Mouse (Mus musculus) MEL (cell line): Measurements from ENCODE around the gene Gpr37l1. TPM values are rescaled to one million over a fixed set of nuclear protein-coding genes. Genes with fewer than 3 reads are reported as not detected.

ENCODE experiments used
- DNase-seq: peaks from one replicate; pipeline ENCODE4 v3.0.0; 2011; ENCODE audit warnings: low read depth, low spot score
- H3K27ac ChIP-seq: 2 replicates; pipeline ENCODE4 v1.5.1; 2012; ENCODE audit warnings: low read depth, mild to moderate bottlenecking, control low read depth, low read length, moderate library complexity; ENCODE audit not compliant: control insufficient read depth
- H3K27me3 ChIP-seq, 2 experiments: fragments of 150-350 bp in 1 of 2; sonication (generic) in 1 of 2; 2 replicates each; pipeline ENCODE4 v1.6.1; 2012; ENCODE audit warnings: low read length in 2 of 2, mild to moderate bottlenecking in 2 of 2, improper control_type of control experiment in 1 of 2, moderate library complexity in 1 of 2; ENCODE audit not compliant: insufficient read depth in 2 of 2, control insufficient read depth in 1 of 2
- H3K36me3 ChIP-seq, 2 experiments: 2 replicates each; pipeline ENCODE4 v1.6.1; 2012 to 2014; ENCODE audit warnings: low read length in 2 of 2, improper control_type of control experiment in 1 of 2, inconsistent platforms in 1 of 2, mild to moderate bottlenecking in 1 of 2; ENCODE audit not compliant: insufficient read depth in 2 of 2, control insufficient read depth in 1 of 2
- H3K4me1 ChIP-seq, 2 experiments: fragments of 150-350 bp in 1 of 2; sonication (generic) in 1 of 2; 2 replicates each; pipeline ENCODE4 v1.6.1; 2012; ENCODE audit warnings: low read length in 2 of 2, improper control_type of control experiment in 1 of 2, mild to moderate bottlenecking in 1 of 2; ENCODE audit not compliant: insufficient read depth in 2 of 2, control insufficient read depth in 1 of 2
- H3K4me3 ChIP-seq, 2 experiments: fragments of 150-350 bp in 1 of 2; sonication (generic) in 1 of 2; 2 replicates each; pipeline ENCODE4 v1.5.1; 2012; ENCODE audit warnings: low read depth in 2 of 2, low read length in 2 of 2, mild to moderate bottlenecking in 2 of 2, moderate library complexity in 2 of 2, control low read depth in 1 of 2, improper control_type of control experiment in 1 of 2; ENCODE audit not compliant: control insufficient read depth in 1 of 2, insufficient read depth in 1 of 2
- H3K79me2 ChIP-seq: 2 replicates; pipeline ENCODE4 v1.6.1; 2012; ENCODE audit warnings: mild to moderate bottlenecking, low read length, moderate library complexity; ENCODE audit not compliant: control insufficient read depth, poor library complexity, insufficient read depth
- H3K9ac ChIP-seq: 2 replicates; pipeline ENCODE4 v1.6.1; 2012; ENCODE audit warnings: low read depth, mild to moderate bottlenecking, control low read depth, low read length, moderate library complexity; ENCODE audit not compliant: control insufficient read depth, poor library complexity, severe bottlenecking
- H3K9me3 ChIP-seq: fragments of 150-350 bp; sonication (generic); replicated peaks from 2 replicates; pipeline ENCODE4 v1.6.1; 2012; ENCODE audit warnings: mild to moderate bottlenecking, low read length, improper control_type of control experiment, moderate library complexity; ENCODE audit not compliant: insufficient read depth
- BHLHE40 ChIP-seq: IDR thresholded peaks from 2 replicates; pipeline ENCODE4 v1.6.1; 2012; ENCODE audit warnings: low read depth, mild to moderate bottlenecking, inconsistent platforms, low read length, improper control_type of control experiment, borderline replicate concordance
- CHD1 ChIP-seq: IDR thresholded peaks from 2 replicates; pipeline ENCODE4 v1.6.1; 2012; ENCODE audit warnings: low read depth, mild to moderate bottlenecking, inconsistent platforms, low read length, improper control_type of control experiment
- CHD2 ChIP-seq: IDR thresholded peaks from 2 replicates; pipeline ENCODE4 v1.6.1; 2011; ENCODE audit warnings: low read length, improper control_type of control experiment
- CTCF ChIP-seq, 3 experiments: IDR thresholded peaks in 2 of 3; conservative IDR thresholded peaks in 1 of 3; 2 replicates each; pipeline ENCODE4 v1.5.1; 2011 to 2012; ENCODE audit warnings: low read length in 3 of 3, low read depth in 2 of 3, mild to moderate bottlenecking in 2 of 3, improper control_type of control experiment in 1 of 3, inconsistent platforms in 1 of 3, mixed read lengths in 1 of 3, moderate library complexity in 1 of 3; ENCODE audit not compliant: control insufficient read depth in 1 of 3, insufficient read depth in 1 of 3, poor library complexity in 1 of 3, severe bottlenecking in 1 of 3
- ELF1 ChIP-seq: IDR thresholded peaks from 2 replicates; pipeline ENCODE4 v1.6.1; 2014; ENCODE audit warnings: low read depth, mild to moderate bottlenecking, inconsistent platforms, low read length, improper control_type of control experiment, moderate library complexity
- EP300 ChIP-seq, 2 experiments: IDR thresholded peaks; 2 replicates each; pipeline ENCODE4 v1.6.1; 2011; ENCODE audit warnings: improper control_type of control experiment in 2 of 2, low read length in 2 of 2, low read depth in 1 of 2, mild to moderate bottlenecking in 1 of 2
- ETS1 ChIP-seq: IDR thresholded peaks from 2 replicates; pipeline ENCODE4 v1.6.1; 2012; ENCODE audit warnings: low read depth, mild to moderate bottlenecking, inconsistent platforms, low read length, improper control_type of control experiment, moderate library complexity
- HCFC1 ChIP-seq: IDR thresholded peaks from 2 replicates; pipeline ENCODE4 v1.6.1; 2012; ENCODE audit warnings: low read depth, mild to moderate bottlenecking, inconsistent platforms, low read length, improper control_type of control experiment, moderate library complexity
- JUND ChIP-seq: IDR thresholded peaks from 2 replicates; pipeline ENCODE4 v1.6.1; 2011; ENCODE audit warnings: low read depth, mild to moderate bottlenecking, improper control_type of control experiment, low read length
- KAT2A ChIP-seq: conservative IDR thresholded peaks from 2 replicates; pipeline ENCODE4 v1.6.1; 2012; ENCODE audit warnings: low read depth, low read length, improper control_type of control experiment, inconsistent platforms
- MAX ChIP-seq: IDR thresholded peaks from 2 replicates; pipeline ENCODE4 v1.6.1; 2011; ENCODE audit warnings: low read length, improper control_type of control experiment
- MAZ ChIP-seq: IDR thresholded peaks from 2 replicates; pipeline ENCODE4 v1.6.1; 2012; ENCODE audit warnings: low read depth, mild to moderate bottlenecking, inconsistent platforms, low read length, improper control_type of control experiment
- MEF2A ChIP-seq: IDR thresholded peaks from 2 replicates; pipeline ENCODE4 v1.6.1; 2014; ENCODE audit warnings: low read depth, mild to moderate bottlenecking, inconsistent platforms, low read length, improper control_type of control experiment; ENCODE audit not compliant: poor library complexity, insufficient replicate concordance, severe bottlenecking; ENCODE audit errors: extremely low read depth
- MXI1 ChIP-seq: IDR thresholded peaks from 2 replicates; pipeline ENCODE4 v1.6.1; 2011; ENCODE audit warnings: mild to moderate bottlenecking, low read depth, low read length, improper control_type of control experiment
- MYC ChIP-seq: IDR thresholded peaks from 2 replicates; pipeline ENCODE4 v1.6.1; 2011; ENCODE audit warnings: low read depth, mild to moderate bottlenecking, low read length, improper control_type of control experiment, moderate library complexity
- RCOR1 ChIP-seq: IDR thresholded peaks from 2 replicates; pipeline ENCODE4 v1.6.1; 2012; ENCODE audit warnings: low read depth, mild to moderate bottlenecking, inconsistent platforms, low read length, improper control_type of control experiment
- SIN3A ChIP-seq: IDR thresholded peaks from 2 replicates; pipeline ENCODE4 v1.6.1; 2012; ENCODE audit warnings: low read length, improper control_type of control experiment, inconsistent platforms
- SMC3 ChIP-seq: IDR thresholded peaks from 2 replicates; pipeline ENCODE4 v1.6.1; 2011; ENCODE audit warnings: low read depth, low read length, improper control_type of control experiment
- TBP ChIP-seq: IDR thresholded peaks from 2 replicates; pipeline ENCODE4 v1.8.0; 2011; ENCODE audit warnings: low read depth, low read length, improper control_type of control experiment
- UBTF ChIP-seq: IDR thresholded peaks from 2 replicates; pipeline ENCODE4 v1.6.1; 2012; ENCODE audit warnings: low read depth, mild to moderate bottlenecking, inconsistent platforms, low read length, improper control_type of control experiment, moderate library complexity, borderline replicate concordance; ENCODE audit not compliant: insufficient read depth
- USF2 ChIP-seq, 2 experiments: IDR thresholded peaks; 2 replicates each; pipeline ENCODE4 v1.6.1; 2011 to 2012; ENCODE audit warnings: improper control_type of control experiment in 2 of 2, low read length in 2 of 2, borderline replicate concordance in 1 of 2, inconsistent platforms in 1 of 2, low read depth in 1 of 2, mild to moderate bottlenecking in 1 of 2; ENCODE audit not compliant: insufficient read depth in 1 of 2
- ZC3H11A ChIP-seq: IDR thresholded peaks from 2 replicates; pipeline ENCODE4 v1.6.1; 2012; ENCODE audit warnings: low read depth, mild to moderate bottlenecking, inconsistent platforms, low read length, improper control_type of control experiment
- ZKSCAN1 ChIP-seq: IDR thresholded peaks from 2 replicates; pipeline ENCODE4 v1.6.1; 2012; ENCODE audit warnings: low read depth, mild to moderate bottlenecking, inconsistent platforms, low read length, improper control_type of control experiment, moderate library complexity
- ZNF384 ChIP-seq: IDR thresholded peaks from 2 replicates; pipeline ENCODE4 v1.6.1; 2012; ENCODE audit warnings: low read depth, mild to moderate bottlenecking, inconsistent platforms, low read length, improper control_type of control experiment
- polyA plus RNA-seq, 2 experiments: library from polyadenylated mRNA; stranded (reverse) in 1 of 2; unstranded in 1 of 2; fragments of >175 nt in 1 of 2; fragments of >200 nt in 1 of 2; gene quantifications; 2 replicates each; pipeline versions ENCODE4 v1.2.1 to v1.2.4; 2012; ENCODE audit warnings: low replicate concordance in 2 of 2, low read depth in 1 of 2; ENCODE audit not compliant: insufficient read length in 2 of 2, insufficient read depth in 1 of 2, missing spikeins in 1 of 2
- total RNA-seq: library from RNA; depleted of rRNA; stranded (reverse); fragments of 300-350 nt; gene quantifications from 2 replicates; pipeline ENCODE4 v1.2.3, GENCODE M21; 2012

Gpr37l1 gene
- total and polyA plus RNA-seq, 3 experiments: not detected

DNA sequence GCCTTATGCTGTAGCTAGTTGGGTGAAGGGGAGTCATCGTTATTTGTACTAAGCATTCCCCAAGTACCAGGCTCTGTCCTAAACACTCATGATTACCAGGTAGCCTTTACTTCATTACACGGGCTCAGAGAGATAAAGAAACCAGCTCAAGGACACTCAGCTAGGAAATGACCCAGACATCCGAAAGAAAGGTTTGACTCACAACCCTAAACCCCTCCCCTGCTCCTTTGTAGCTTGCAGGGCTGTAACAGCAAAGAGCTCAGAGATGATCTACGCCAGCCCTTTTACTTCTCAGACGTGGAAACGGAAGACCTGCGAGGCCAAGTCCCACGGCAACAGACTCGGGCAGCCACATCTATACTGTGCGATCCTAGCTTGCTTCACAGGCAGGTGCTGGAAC is 2.8 kb upstream of the Gpr37l1 start:
- no peaks in the 10 kb centered on the region for H3K4me1 ChIP-seq
- H3K9me3 ChIP-seq: no peaks in the 10 kb centered on the region
- no peaks in the 10 kb centered on the region for H3K79me2 ChIP-seq
- TF ChIP-seq UBTF: no peak
- no peak for TF ChIP-seq USF2 (IDR thresholded peaks at IDR 0.05; ENCODE audit: borderline replicate concordance in 1 of 2, insufficient read depth in 1 of 2, low read depth in 1 of 2, low read length in 2 of 2)
- no peak for TF ChIP-seq CHD1
- no peak for TF ChIP-seq ZKSCAN1
- TF ChIP-seq ETS1: no peak
- no peak for TF ChIP-seq ZNF384
- no peak for TF ChIP-seq MAZ
- no peak for TF ChIP-seq CHD2
- no peak for TF ChIP-seq CTCF (IDR thresholded peaks at IDR 0.05 in 2 of 3, conservative IDR thresholded peaks at IDR 0.05 in 1 of 3; ENCODE audit: control insufficient read depth in 1 of 3, insufficient read depth in 1 of 3, low read depth in 2 of 3, low read length in 3 of 3, poor library complexity in 1 of 3, severe bottlenecking in 1 of 3)
- TF ChIP-seq EP300 (IDR thresholded peaks at IDR 0.05; ENCODE audit: low read depth in 1 of 2, low read length in 2 of 2): no peak
- no peak for TF ChIP-seq MAX
- TF ChIP-seq MYC: no peak
- TF ChIP-seq TBP: no peak
- no peak for TF ChIP-seq SIN3A
- no peak for TF ChIP-seq KAT2A
- no peak for TF ChIP-seq ELF1
- TF ChIP-seq RCOR1: no peak
- peaks cover 0 to 1% of the 10 kb centered on the region in 2 experiments; a peak in 1 of 4 replicates for H3K27me3 ChIP-seq
- DNase-seq: no peak
- no peak overlapping the region for H3K4me3 ChIP-seq
- no peak overlapping the region for H3K9ac ChIP-seq
- no peaks in the 10 kb centered on the region for H3K36me3 ChIP-seq
- no peak overlapping the region for H3K27ac ChIP-seq

GRCm38 (mm10) chr1:135169556-135170224 is 2.2 kb upstream of the Gpr37l1 start:
- H3K9me3 ChIP-seq: no peaks in the 10 kb centered on the region
- TF ChIP-seq SMC3 (no peak), CHD1 (no peak), RCOR1 (no peak), BHLHE40 (no peak), CHD2 (no peak), MXI1 (no peak), CTCF (IDR thresholded peaks at IDR 0.05 in 2 of 3, conservative IDR thresholded peaks at IDR 0.05 in 1 of 3; ENCODE audit: control insufficient read depth in 1 of 3, insufficient read depth in 1 of 3, low read depth in 2 of 3, low read length in 3 of 3, poor library complexity in 1 of 3, severe bottlenecking in 1 of 3) (no peak), ZC3H11A (no peak), HCFC1 (no peak), MEF2A (no peak), JUND (no peak), ZNF384 (no peak), ZKSCAN1 (no peak), EP300 (IDR thresholded peaks at IDR 0.05; ENCODE audit: low read depth in 1 of 2, low read length in 2 of 2) (no peak), MYC (no peak), ETS1 (no peak)
- H3K27me3 ChIP-seq: peaks cover 0 to 1% of the 10 kb centered on the region in 2 experiments; a peak in 1 of 4 replicates
- H3K36me3 ChIP-seq: no peaks in the 10 kb centered on the region
- H3K27ac ChIP-seq: no peak overlapping the region
- no peak overlapping the region for H3K9ac ChIP-seq
- no peak overlapping the region for H3K4me3 ChIP-seq
- no peaks in the 10 kb centered on the region for H3K79me2 ChIP-seq
- DNase-seq: no peak
- no peaks in the 10 kb centered on the region for H3K4me1 ChIP-seq
